Mouse (Mus musculus) limb, embryonic 14.5 days (tissue): ENCODE measurements around the gene Gm9045. TPM values are rescaled to one million over a fixed set of nuclear protein-coding genes. Genes with fewer than 3 reads are reported as not detected.
"Not testable (repeated sequence)": the region's sequence is repeated elsewhere in the genome, so short reads cannot be mapped to it uniquely, and the experiment has no call there.

Experiments
- ATAC-seq: fragments of 200-750 bp; cut with Nextera tagmentation; 2 replicates; pipeline ENCODE4 v1.8.0; 2017; ENCODE audit warnings: low read depth, moderate number of reproducible peaks, moderate TSS enrichment; ENCODE audit not compliant: low FRiP score
- DNase-seq: peaks from one replicate; pipeline ENCODE4 v3.0.0-alpha.2; 2015; ENCODE audit warnings: low spot score
- H3K27ac ChIP-seq: fragments of 300-500 bp; sonication (generic); replicated peaks from 2 replicates; pipeline ENCODE4 v1.5.1; 2014; ENCODE audit warnings: low read depth, mild to moderate bottlenecking, low read length, moderate library complexity, mixed read lengths
- H3K27me3 ChIP-seq: fragments of 300-500 bp; sonication (generic); 2 replicates; pipeline ENCODE4 v1.6.1; 2014; ENCODE audit warnings: low read length, mixed read lengths; ENCODE audit not compliant: control insufficient read depth, insufficient read depth
- H3K36me3 ChIP-seq: fragments of 300-500 bp; sonication (generic); 2 replicates; pipeline ENCODE4 v1.6.1; 2014; ENCODE audit warnings: mild to moderate bottlenecking, low read length, moderate library complexity, mixed read lengths; ENCODE audit not compliant: control insufficient read depth, insufficient read depth
- H3K4me1 ChIP-seq: fragments of 300-500 bp; sonication (generic); 2 replicates; pipeline ENCODE4 v1.6.1; 2014; ENCODE audit warnings: antibody characterized with exemption, low read length, mixed read lengths; ENCODE audit not compliant: control insufficient read depth, insufficient read depth
- H3K4me2 ChIP-seq: fragments of 300-500 bp; sonication (generic); replicated peaks from 2 replicates; pipeline ENCODE4 v1.6.1; 2014; ENCODE audit warnings: low read depth, mild to moderate bottlenecking, low read length, moderate library complexity; ENCODE audit not compliant: severe bottlenecking
- H3K4me3 ChIP-seq: fragments of 300-500 bp; sonication (generic); replicated peaks from 2 replicates; pipeline ENCODE4 v1.5.1; 2014; ENCODE audit warnings: low read length
- H3K9ac ChIP-seq: fragments of 300-500 bp; sonication (generic); 2 replicates; pipeline ENCODE4 v1.6.1; 2014; ENCODE audit warnings: mild to moderate bottlenecking, low read depth, low read length, moderate library complexity; ENCODE audit not compliant: severe bottlenecking
- H3K9me3 ChIP-seq: fragments of 300-500 bp; sonication (generic); 2 replicates; pipeline ENCODE4 v1.6.1; 2016; ENCODE audit warnings: low read length; ENCODE audit not compliant: control insufficient read depth
- POLR2A ChIP-seq: fragments of 200-500 bp; IDR thresholded peaks from 2 replicates; pipeline ENCODE4 v1.8.0; 2012; ENCODE audit warnings: inconsistent platforms, mild to moderate bottlenecking, moderate library complexity, borderline replicate concordance; ENCODE audit not compliant: insufficient read depth, insufficient read length; ENCODE audit errors: extremely low read depth
- WGBS: fragments of 180-500 bp; shearing (Covaris S2); extraction: QIAGEN DNeasy Blood & Tissue Kit; methylation state at CpG from one replicate; pipeline ENCODE4 v1.1.7; 2014; 5-methylcytosine and 5-hydroxymethylcytosine counted together
- polyA plus RNA-seq, 2 experiments: library from polyadenylated mRNA; depleted of rRNA in 1 of 2; stranded (reverse) in 1 of 2; unstranded in 1 of 2; fragments of >200 nt; fragmentation: Nextera tagmentation in 1 of 2; extraction: Ambion mirVana in 1 of 2; gene quantifications; 2 replicates each; pipeline versions ENCODE4 v1.2.1 to v1.2.3; 2012 to 2014

The Gm9045 gene
- polyA plus RNA-seq, 2 experiments, result not detected

DNA sequence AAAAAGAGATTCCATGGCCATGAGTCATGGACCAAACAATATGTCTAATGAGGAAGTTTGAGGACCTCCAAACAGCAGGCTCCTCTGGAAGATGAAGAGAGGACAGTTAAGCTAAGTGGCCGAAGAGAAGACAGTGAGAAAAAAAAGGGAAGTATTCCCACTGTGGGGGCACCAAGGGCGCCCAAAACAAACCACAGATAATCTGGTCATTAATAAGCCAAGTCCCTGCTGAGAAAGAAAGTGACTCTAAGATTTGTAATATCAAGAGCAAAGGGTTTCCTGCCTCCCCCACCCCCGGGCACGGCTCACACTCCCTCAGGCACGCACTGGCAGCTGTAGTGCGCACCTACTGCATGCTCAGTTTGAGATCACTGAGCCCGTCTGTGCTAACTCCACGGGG is 18.6 kb downstream of the Gm9045 start:
- no peak for TF ChIP-seq POLR2A
- H3K27me3 ChIP-seq, result no peaks in the 10 kb centered on the region
- WGBS, result 89% methylated on average over 8 of the region's 8 CpGs
- no peak for ATAC-seq
- H3K4me2 ChIP-seq, result no peak overlapping the region
- no peak overlapping the region for H3K27ac ChIP-seq
- no peak overlapping the region for H3K9ac ChIP-seq
- H3K4me3 ChIP-seq, result no peak overlapping the region
- DNase-seq, result no peak
- no peaks in the 10 kb centered on the region for H3K9me3 ChIP-seq
- no peaks in the 10 kb centered on the region for H3K36me3 ChIP-seq
- no peaks in the 10 kb centered on the region for H3K4me1 ChIP-seq

DNA sequence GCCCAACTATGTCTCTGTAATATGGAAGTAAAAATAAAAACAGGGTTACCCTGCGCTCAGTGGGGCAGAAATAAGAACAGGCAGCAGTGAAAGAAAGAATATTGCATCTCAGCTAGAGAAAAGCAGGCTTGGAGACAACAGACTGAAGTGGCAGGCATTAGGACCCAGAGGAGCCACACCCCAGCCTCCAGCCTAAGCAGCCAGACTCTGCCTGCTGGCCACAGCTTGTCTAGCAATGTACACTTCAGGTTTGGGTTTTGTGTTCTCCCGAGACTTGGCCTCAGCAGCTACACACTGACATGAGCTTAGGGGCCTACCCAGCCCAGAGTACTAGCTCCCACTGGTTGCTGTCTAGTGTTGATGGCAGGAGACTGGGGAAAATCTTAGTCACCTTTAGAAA is 35.5 kb downstream of the Gm9045 start:
- H3K9me3 ChIP-seq, ATAC-seq, H3K9ac ChIP-seq, H3K36me3 ChIP-seq, H3K4me3 ChIP-seq, DNase-seq, H3K4me1 ChIP-seq, H3K4me2 ChIP-seq, H3K27me3 ChIP-seq, H3K27ac ChIP-seq: not testable (repeated sequence)
- 39% methylated on average over 2 of the region's 2 CpGs for WGBS

DNA sequence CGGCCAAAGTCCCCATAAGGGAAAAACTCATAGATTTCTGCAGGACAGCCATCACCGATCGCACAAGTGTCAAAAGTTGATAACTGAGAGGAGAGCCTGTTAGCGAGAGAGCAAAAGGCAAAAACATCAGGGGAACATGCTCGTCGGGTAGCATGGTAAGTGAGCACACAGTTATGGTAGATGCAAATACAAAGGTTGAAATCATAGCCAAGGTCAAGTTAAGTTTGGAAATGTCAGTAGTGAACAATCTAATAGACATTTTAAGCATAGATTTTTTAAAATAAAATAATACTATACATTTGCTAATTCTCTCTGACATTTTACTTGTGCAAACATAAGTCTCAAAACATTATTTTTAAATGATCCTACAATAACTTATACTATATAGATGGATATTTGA is 42.7 kb downstream of the Gm9045 start, which contains the start of gene Iltifb:
TSS of gene Iltifb (minus strand) at position 101 of the 400 bp plus-strand sequence.
- Histone ChIP-seq H3K9me3 (no peaks in the 10 kb centered on the region), H3K9ac (no peak within 1 kb of the TSS), H3K36me3 (no peaks in the 10 kb centered on the region), H3K4me3 (no peak within 1 kb of the TSS), H3K4me2 (no peak within 1 kb of the TSS), H3K27me3 (no peaks in the 10 kb centered on the region), H3K27ac (no peak within 1 kb of the TSS), H3K4me1 (no peaks in the 10 kb centered on the region)
- ATAC-seq, result no peak
- WGBS, result 92% methylated on average over 6 of the region's 6 CpGs
- no peak for DNase-seq
- TF ChIP-seq POLR2A, result no peak

Other genes with a start within 250 kb of the Gm9045 start
- 33.3 and 34.4 TPM in 2 replicates for gene Mdm1, start 196.0 kb downstream of the Gm9045 start, polyA plus RNA-seq (2012; rRNA removed)
- gene Mdm1, start 196.0 kb downstream of the Gm9045 start, polyA plus RNA-seq (2014; fragmentation: Nextera tagmentation; extraction: Ambion mirVana), result 24.7 and 25.8 TPM in 2 replicates
- gene Il22, start 132.9 kb downstream of the Gm9045 start, polyA plus RNA-seq (2012; rRNA removed), result not detected in 2 replicates
- not detected in 2 replicates for gene Il22, start 132.9 kb downstream of the Gm9045 start, polyA plus RNA-seq (2014; fragmentation: Nextera tagmentation; extraction: Ambion mirVana)
- 0.03 TPM in 1 of 2 replicates, not detected in the other for gene Gm32717, start 97.1 kb downstream of the Gm9045 start, polyA plus RNA-seq (2012; rRNA removed)
- gene Gm32717, start 97.1 kb downstream of the Gm9045 start, polyA plus RNA-seq (2014; fragmentation: Nextera tagmentation; extraction: Ambion mirVana), result not detected in 2 replicates
- gene Gm32802, start 79.1 kb downstream of the Gm9045 start, polyA plus RNA-seq (2012; rRNA removed), result 0.03 TPM in 1 of 2 replicates, not detected in the other
- gene Gm32802, start 79.1 kb downstream of the Gm9045 start, polyA plus RNA-seq (2014; fragmentation: Nextera tagmentation; extraction: Ambion mirVana), result not detected in 2 replicates
- gene Iltifb, start 42.8 kb downstream of the Gm9045 start, polyA plus RNA-seq (2012; rRNA removed), result not detected in 2 replicates
- not detected in 2 replicates for gene Iltifb, start 42.8 kb downstream of the Gm9045 start, polyA plus RNA-seq (2014; fragmentation: Nextera tagmentation; extraction: Ambion mirVana)
- gene Gm9040, start 10.9 kb downstream of the Gm9045 start, polyA plus RNA-seq (2012; rRNA removed), result not detected in 2 replicates
- gene Gm9040, start 10.9 kb downstream of the Gm9045 start, polyA plus RNA-seq (2014; fragmentation: Nextera tagmentation; extraction: Ambion mirVana), result not detected in 2 replicates
- not detected in 2 replicates for gene Gm9044, start 5.4 kb downstream of the Gm9045 start, polyA plus RNA-seq (2012; rRNA removed)
- not detected in 2 replicates for gene Gm9044, start 5.4 kb downstream of the Gm9045 start, polyA plus RNA-seq (2014; fragmentation: Nextera tagmentation; extraction: Ambion mirVana)
- not detected in 2 replicates for gene Gm9046, start 5.4 kb upstream of the Gm9045 start, polyA plus RNA-seq (2012; rRNA removed)
- gene Gm9046, start 5.4 kb upstream of the Gm9045 start, polyA plus RNA-seq (2014; fragmentation: Nextera tagmentation; extraction: Ambion mirVana), result not detected in 2 replicates
- not detected in 2 replicates for gene Gm9048, start 10.8 kb upstream of the Gm9045 start, polyA plus RNA-seq (2012; rRNA removed)
- 0.11 TPM in 1 of 2 replicates, not detected in the other for gene Gm9048, start 10.8 kb upstream of the Gm9045 start, polyA plus RNA-seq (2014; fragmentation: Nextera tagmentation; extraction: Ambion mirVana)
- gene Gm9049, start 16.3 kb upstream of the Gm9045 start, polyA plus RNA-seq (2012; rRNA removed), result 0.04 TPM in 1 of 2 replicates, not detected in the other
- 0.12 TPM in 1 of 2 replicates, not detected in the other for gene Gm9049, start 16.3 kb upstream of the Gm9045 start, polyA plus RNA-seq (2014; fragmentation: Nextera tagmentation; extraction: Ambion mirVana)
- not detected in 2 replicates for gene Ifng, start 103.2 kb upstream of the Gm9045 start, polyA plus RNA-seq (2012; rRNA removed)
- not detected in 2 replicates for gene Ifng, start 103.2 kb upstream of the Gm9045 start, polyA plus RNA-seq (2014; fragmentation: Nextera tagmentation; extraction: Ambion mirVana)